Mouse (Mus musculus): ENCODE measurements around the gene Sntg2.

DNA sequence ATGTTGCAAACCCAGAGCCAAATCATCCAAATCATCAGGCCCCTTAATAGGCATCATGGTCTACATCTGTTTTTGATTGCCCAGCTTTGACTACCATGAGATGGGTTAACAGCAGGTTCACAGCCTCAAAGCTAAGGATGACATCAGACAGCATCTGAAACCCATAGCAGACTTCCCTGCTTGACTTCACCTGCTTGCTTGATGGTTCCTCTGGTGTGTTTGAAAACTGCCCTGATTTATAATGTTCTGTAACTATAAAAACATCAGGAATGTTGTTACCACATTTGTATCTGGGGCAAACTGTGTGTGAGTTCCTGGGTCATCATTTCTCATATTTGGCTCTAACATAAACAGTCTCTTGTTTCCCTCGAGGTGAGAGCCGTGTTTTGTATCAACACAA, 55.2 kb downstream of the Sntg2 start:
- TF ChIP-seq CTCF (conservative IDR thresholded peaks at IDR 0.05; ENCODE audit: insufficient read depth, insufficient read length, low read depth, low read length) (no peak), POLR2A (IDR thresholded peaks at IDR 0.05; ENCODE audit: low read depth, low read length) (no peak)
